Mouse (Mus musculus) midbrain, embryonic 10.5 days (tissue): ENCODE measurements around the gene Gm11273. TPM values are rescaled to one million over a fixed set of nuclear protein-coding genes. Genes with fewer than 3 reads are reported as not detected.
"Not testable (repeated sequence)": the region's sequence is repeated elsewhere in the genome, so short reads cannot be mapped to it uniquely, and the experiment has no call there.

Experiments used
- DNase-seq: peaks from one replicate; pipeline ENCODE4 v3.0.0-alpha.2; 2017; ENCODE audit warnings: low spot score
- H3K27ac ChIP-seq: fragments of 300-500 bp; sonication (generic); replicated peaks from 2 replicates; pipeline ENCODE4 v1.5.1; 2016; ENCODE audit warnings: mild to moderate bottlenecking
- H3K27me3 ChIP-seq: fragments of 300-500 bp; sonication (generic); 2 replicates; pipeline ENCODE4 v1.6.1; 2016; ENCODE audit warnings: low read depth, mild to moderate bottlenecking; ENCODE audit not compliant: poor library complexity, severe bottlenecking
- H3K36me3 ChIP-seq: fragments of 300-500 bp; sonication (generic); 2 replicates; pipeline ENCODE4 v1.6.1; 2016; ENCODE audit warnings: mild to moderate bottlenecking, moderate library complexity
- H3K4me1 ChIP-seq: fragments of 300-500 bp; sonication (generic); 2 replicates; pipeline ENCODE4 v1.6.1; 2016
- H3K4me3 ChIP-seq: fragments of 300-500 bp; sonication (generic); 2 replicates; pipeline ENCODE4 v1.5.1; 2016; ENCODE audit warnings: mild to moderate bottlenecking, moderate library complexity
- H3K9me3 ChIP-seq: fragments of 300-500 bp; sonication (generic); replicated peaks from 2 replicates; pipeline ENCODE4 v1.6.1; 2016; ENCODE audit warnings: mild to moderate bottlenecking
- WGBS: fragments of 180-500 bp; shearing (Covaris S2); methylation state at CpG from one replicate; pipeline ENCODE4 v1.1.7; 2016; 5-methylcytosine and 5-hydroxymethylcytosine counted together
- polyA plus RNA-seq: library from polyadenylated mRNA; unstranded; fragments of >200 nt; fragmentation: Nextera tagmentation; extraction: Ambion mirVana; gene quantifications from 2 replicates; pipeline ENCODE4 v1.2.1, GENCODE M21; 2016

Gene Gm11273
- polyA plus RNA-seq, 1 experiment from 2014 or later = 5.1 TPM

- WGBS = 22% methylated on average over 4 of the region's 4 CpGs
- H3K4me3 ChIP-seq = no peak overlapping the region
- H3K36me3 ChIP-seq = no peaks in the 10 kb centered on the region
- no peak for DNase-seq
- H3K27me3 ChIP-seq = peaks cover 35% of the 10 kb centered on the region
- H3K27ac ChIP-seq = no peak overlapping the region; the same call in 1 of the 2 replicates
- no peaks in the 10 kb centered on the region for H3K9me3 ChIP-seq
- peaks cover 20% of the 10 kb centered on the region for H3K4me1 ChIP-seq
Observed at GRCm38 (mm10) chr13:21472427-21472826, 28.8 kb downstream of the Gm11273 start.

- H3K4me3 ChIP-seq = 0 out of 2 replicates have a peak overlapping the region, but pooled peaks have one; percentile 67
- H3K9me3 ChIP-seq = no peaks in the 10 kb centered on the region
- peaks cover 56% of the 10 kb centered on the region for H3K27me3 ChIP-seq
- no peak overlapping the region for H3K27ac ChIP-seq
- H3K36me3 ChIP-seq = no peaks in the 10 kb centered on the region
- no peak for DNase-seq
- H3K4me1 ChIP-seq = peaks cover 20% of the 10 kb centered on the region
- 17% methylated on average over 9 of the region's 9 CpGs for WGBS
Observed at GRCm38 (mm10) chr13:21469097-21469496, 32.1 kb downstream of the Gm11273 start.

GRCm38 (mm10) chr13:21468061-21469019 is 32.9 kb downstream of the Gm11273 start, which contains the start of gene Nkapl:
TSS of gene Nkapl (minus strand) at chr13:21468509.
- Histone ChIP-seq H3K36me3 (no peaks in the 10 kb centered on the region), H3K9me3 (no peaks in the 10 kb centered on the region), H3K4me3 (peak within 1 kb of the TSS; percentile 67), H3K4me1 (peaks cover 20% of the 10 kb centered on the region), H3K27me3 (peaks cover 56% of the 10 kb centered on the region), H3K27ac (peak within 1 kb of the TSS; percentile 82)
- WGBS = under 1% methylated on average over 54 of the region's 54 CpGs
- DNase-seq = peak; percentile 88

- H3K27ac ChIP-seq = no peak overlapping the region
- WGBS = 88% methylated on average over 10 of the region's 10 CpGs
- H3K9me3 ChIP-seq = peaks cover 3% of the 10 kb centered on the region; the same call in 1 of the 2 replicates
- H3K27me3 ChIP-seq = peaks cover 55% of the 10 kb centered on the region
- H3K36me3 ChIP-seq = no peaks in the 10 kb centered on the region
- no peak for DNase-seq
- no peak overlapping the region for H3K4me3 ChIP-seq
- peaks cover 12% of the 10 kb centered on the region for H3K4me1 ChIP-seq
Observed at GRCm38 (mm10) chr13:21467336-21467735, 33.9 kb downstream of the Gm11273 start.

- not testable (repeated sequence) for H3K9me3 ChIP-seq, H3K4me1 ChIP-seq, H3K36me3 ChIP-seq, H3K4me3 ChIP-seq, DNase-seq, H3K27ac ChIP-seq
- peaks cover 51% of the 10 kb centered on the region for H3K27me3 ChIP-seq
- WGBS = 56% methylated on average over 9 of the region's 9 CpGs
Observed at GRCm38 (mm10) chr13:21462516-21462915, 38.7 kb downstream of the Gm11273 start.

GRCm38 (mm10) chr13:21456347-21456746 is 44.9 kb downstream of the Gm11273 start:
- Histone ChIP-seq H3K27me3 (peaks cover 60% of the 10 kb centered on the region), H3K4me3 (no peak overlapping the region), H3K27ac (no peak overlapping the region), H3K9me3 (no peaks in the 10 kb centered on the region), H3K36me3 (peaks cover 5% of the 10 kb centered on the region; the same call in 1 of the 2 replicates), H3K4me1 (peaks cover 14% of the 10 kb centered on the region)
- WGBS = 8% methylated on average over 4 of the region's 4 CpGs
- DNase-seq = no peak

GRCm38 (mm10) chr13:21454133-21454532 is 47.1 kb downstream of the Gm11273 start:
- 83% methylated on average over 3 of the region's 3 CpGs for WGBS
- DNase-seq = no peak
- Histone ChIP-seq H3K27me3 (peaks cover 62% of the 10 kb centered on the region), H3K36me3 (peaks cover 12% of the 10 kb centered on the region), H3K27ac (no peak overlapping the region), H3K4me1 (peaks cover 14% of the 10 kb centered on the region), H3K4me3 (peak overlapping the region; percentile 84; the same call in 1 of the 2 replicates), H3K9me3 (no peaks in the 10 kb centered on the region)

- peaks cover 19% of the 10 kb centered on the region for H3K36me3 ChIP-seq
- H3K27ac ChIP-seq = peak within 1 kb of the TSS; percentile 91
- DNase-seq = peak; percentile 88
- peaks cover 58% of the 10 kb centered on the region for H3K27me3 ChIP-seq
- WGBS = under 1% methylated on average over 23 of the region's 23 CpGs
- peaks cover 14% of the 10 kb centered on the region for H3K4me1 ChIP-seq
- H3K4me3 ChIP-seq = peak within 1 kb of the TSS; percentile 84
- H3K9me3 ChIP-seq = no peaks in the 10 kb centered on the region
Observed at GRCm38 (mm10) chr13:21453449-21453848, 47.8 kb downstream of the Gm11273 start, which contains the start of gene Zscan26. TSS of gene Zscan26 (minus strand) at chr13:21453730.

- H3K9me3 ChIP-seq = no peaks in the 10 kb centered on the region
- no peak for DNase-seq
- peaks cover 23% of the 10 kb centered on the region for H3K36me3 ChIP-seq
- WGBS = 2% methylated on average over 13 of the region's 13 CpGs
- H3K4me1 ChIP-seq = peaks cover 14% of the 10 kb centered on the region
- H3K27ac ChIP-seq = peak overlapping the region; percentile 91
- peak overlapping the region; percentile 84 for H3K4me3 ChIP-seq
- peaks cover 55% of the 10 kb centered on the region for H3K27me3 ChIP-seq
Observed at GRCm38 (mm10) chr13:21453042-21453441, 48.2 kb downstream of the Gm11273 start.

Other genes starting within 250 kb of the Gm11273 start
- not detected in 2 replicates for gene Gpx5, start 208.7 kb downstream of the Gm11273 start, polyA plus RNA-seq
- 0.09 TPM in 1 of 2 replicates, not detected in the other for gene Gpx6, start 189.3 kb downstream of the Gm11273 start, polyA plus RNA-seq
- gene Olfr1367, start 154.5 kb downstream of the Gm11273 start, polyA plus RNA-seq = not detected in 2 replicates
- 20.4 and 21.9 TPM in 2 replicates for gene Zscan12, start 138.6 kb downstream of the Gm11273 start, polyA plus RNA-seq
- 87.1 and 91.1 TPM in 2 replicates for gene Zkscan3, start 98.7 kb downstream of the Gm11273 start, polyA plus RNA-seq
- 5.1 TPM in 2 replicates for gene Pgbd1, start 60.4 kb downstream of the Gm11273 start, polyA plus RNA-seq
- gene Zscan26, start 47.7 kb downstream of the Gm11273 start, polyA plus RNA-seq = 24.2 and 25.6 TPM in 2 replicates
- 1.7 and 2.3 TPM in 2 replicates for gene Nkapl, start 32.9 kb downstream of the Gm11273 start, polyA plus RNA-seq
- gene Zkscan4, start 22.5 kb downstream of the Gm11273 start, polyA plus RNA-seq = 5.0 and 5.3 TPM in 2 replicates
- not detected in 2 replicates for gene Gm10065, start 22.0 kb downstream of the Gm11273 start, polyA plus RNA-seq
- gene AK157302, start 6.2 kb downstream of the Gm11273 start, polyA plus RNA-seq = 0.42 and 0.56 TPM in 2 replicates
- gene Zkscan8, start 29.7 kb upstream of the Gm11273 start, polyA plus RNA-seq = 5.3 and 7.1 TPM in 2 replicates
- 0.11 and 0.15 TPM in 2 replicates for gene Olfr1366, start 41.4 kb upstream of the Gm11273 start, polyA plus RNA-seq
- gene Olfr1535, start 58.5 kb upstream of the Gm11273 start, polyA plus RNA-seq = not detected in 2 replicates
- not detected in 2 replicates for gene Olfr1364, start 80.3 kb upstream of the Gm11273 start, polyA plus RNA-seq
- not detected in 2 replicates for gene Olfr1362, start 112.6 kb upstream of the Gm11273 start, polyA plus RNA-seq
- not detected in 2 replicates for gene Olfr11, start 141.1 kb upstream of the Gm11273 start, polyA plus RNA-seq
- not detected in 2 replicates for gene Olfr1361, start 162.0 kb upstream of the Gm11273 start, polyA plus RNA-seq
- gene Olfr1360, start 176.0 kb upstream of the Gm11273 start, polyA plus RNA-seq = not detected in 2 replicates
- gene Olfr1359, start 196.7 kb upstream of the Gm11273 start, polyA plus RNA-seq = not detected in 2 replicates
- 1.4 and 3.4 TPM in 2 replicates for gene Hist1h2bl, start 214.7 kb upstream of the Gm11273 start, polyA plus RNA-seq
- gene Hist1h2ai, start 215.0 kb upstream of the Gm11273 start, polyA plus RNA-seq = 12.2 and 21.8 TPM in 2 replicates
- 8.9 and 11.3 TPM in 2 replicates for gene Hist1h3h, start 216.2 kb upstream of the Gm11273 start, polyA plus RNA-seq
- gene Hist1h2bm, start 220.6 kb upstream of the Gm11273 start, polyA plus RNA-seq = 5.2 and 7.5 TPM in 2 replicates
- gene Hist1h4j, start 233.6 kb upstream of the Gm11273 start, polyA plus RNA-seq = 1.0 and 1.2 TPM in 2 replicates
- gene Hist1h4k, start 249.1 kb upstream of the Gm11273 start, polyA plus RNA-seq = 1.7 and 6.4 TPM in 2 replicates